Mouse (Mus musculus): ENCODE measurements at regions not wholly inside any gene's neighbourhood (a gene's known extent, or its start where the extent isn't known, plus 50 kb on each side); places are given as distances from the start of the nearest gene placed in this dataset.

- no peak for DNase-seq
Measured at GRCm38 (mm10) chr12:27139683-27140334, 202.6 kb downstream of the Sox11 start.

GRCm38 (mm10) chr12:27138663-27139633 lies 203.4 kb downstream of the Sox11 start:
- DNase-seq, result no peak

- DNase-seq, result no peak
Measured at GRCm38 (mm10) chr12:27135997-27136559, 206.3 kb downstream of the Sox11 start.

GRCm38 (mm10) chr12:27130544-27130943 lies 211.8 kb downstream of the Sox11 start:
- no peak for DNase-seq

- no peak for DNase-seq
Measured at GRCm38 (mm10) chr12:27127054-27127605, 215.2 kb downstream of the Sox11 start.

- no peak for DNase-seq
Measured at GRCm38 (mm10) chr12:27118581-27118980, 223.8 kb downstream of the Sox11 start.

GRCm38 (mm10) chr12:27115392-27115791 lies 227.0 kb downstream of the Sox11 start:
- no peak for DNase-seq

- DNase-seq, result no peak
Measured at GRCm38 (mm10) chr12:27104925-27105571, 237.3 kb downstream of the Sox11 start.

GRCm38 (mm10) chr12:27102996-27103395 lies 239.4 kb downstream of the Sox11 start:
- no peak for DNase-seq

GRCm38 (mm10) chr12:27089206-27089605 lies 253.2 kb downstream of the Sox11 start:
- DNase-seq, result no peak

- no peak for DNase-seq
Measured at GRCm38 (mm10) chr12:27085890-27086289, 256.5 kb downstream of the Sox11 start.

- DNase-seq, result no peak
Measured at GRCm38 (mm10) chr12:27083645-27084550, 258.5 kb downstream of the Sox11 start.

- no peak for DNase-seq
Measured at GRCm38 (mm10) chr12:27083089-27083488, 259.3 kb downstream of the Sox11 start.

- no peak for DNase-seq
Measured at GRCm38 (mm10) chr12:27082624-27083023, 259.8 kb downstream of the Sox11 start.

- no peak for DNase-seq
Measured at GRCm38 (mm10) chr12:27076107-27076738, 266.2 kb downstream of the Sox11 start.

- no peak for DNase-seq
Measured at GRCm38 (mm10) chr12:27065011-27065517, 277.3 kb downstream of the Sox11 start.

GRCm38 (mm10) chr12:27063518-27063917 lies 278.9 kb downstream of the Sox11 start:
- no peak for DNase-seq

- no peak for DNase-seq
Measured at GRCm38 (mm10) chr12:27062511-27063264, 279.7 kb downstream of the Sox11 start.

GRCm38 (mm10) chr12:27062061-27062461 lies 280.3 kb downstream of the Sox11 start:
- no peak for DNase-seq
